Mouse (Mus musculus): Measurements from ENCODE around the gene Gm2663. TPM values are rescaled to one million over a fixed set of nuclear protein-coding genes. Genes with fewer than 3 reads are reported as not detected.
"Not testable (repeated sequence)": the region's sequence is repeated elsewhere in the genome, so short reads cannot be mapped to it uniquely, and the experiment has no call there.

The Gm2663 gene
- polyA plus RNA-seq, 1 experiment from 2014 or later: not detected

GRCm38 (mm10) chr6:41019140-41019539, 19.9 kb upstream of the Gm2663 start:
- Histone ChIP-seq H3K36me3 (no peaks in the 10 kb centered on the region), H3K4me2 (no peak overlapping the region), H3K4me1 (replicated peaks) (no peaks in the 10 kb centered on the region), H3K4me3 (no peak overlapping the region), H3K9ac (no peak overlapping the region), H3K27me3 (no peaks in the 10 kb centered on the region), H3K9me3 (no peaks in the 10 kb centered on the region), H3K27ac (replicated peaks) (no peak overlapping the region)
- 88% methylated on average over 2 of the region's 2 CpGs for WGBS
- no peak for ATAC-seq (ENCODE audit: low FRiP score, low read depth)

GRCm38 (mm10) chr6:41018629-41019028, 19.4 kb upstream of the Gm2663 start:
- no peak for ATAC-seq (ENCODE audit: low FRiP score, low read depth)
- no peak overlapping the region for H3K27ac ChIP-seq (replicated peaks)

GRCm38 (mm10) chr6:41015065-41015464, 15.8 kb upstream of the Gm2663 start:
- WGBS: 60% methylated on average over 4 of the region's 4 CpGs
- Histone ChIP-seq H3K9me3 (no peaks in the 10 kb centered on the region), H3K27me3 (no peaks in the 10 kb centered on the region), H3K27ac (replicated peaks) (no peak overlapping the region), H3K36me3 (no peaks in the 10 kb centered on the region), H3K4me1 (replicated peaks) (no peaks in the 10 kb centered on the region), H3K9ac (no peak overlapping the region), H3K4me3 (no peak overlapping the region), H3K4me2 (no peak overlapping the region)
- ATAC-seq (ENCODE audit: low FRiP score, low read depth): no peak

More at GRCm38 (mm10) chr6:41018629-41019028, 19.4 kb upstream of the Gm2663 start:
- Histone ChIP-seq H3K4me1 (replicated peaks) (no peaks in the 10 kb centered on the region), H3K36me3 (no peaks in the 10 kb centered on the region), H3K9ac (no peak overlapping the region), H3K4me2 (no peak overlapping the region), H3K27me3 (no peaks in the 10 kb centered on the region), H3K4me3 (no peak overlapping the region), H3K9me3 (no peaks in the 10 kb centered on the region)
- 83% methylated on average over 2 of the region's 2 CpGs for WGBS

GRCm38 (mm10) chr6:40964454-40964853, 34.8 kb downstream of the Gm2663 start, which contains the start of gene 1810009J06Rik:
Gene 1810009J06Rik (plus strand): TSS chr6:40964754.
- not testable (repeated sequence) for H3K36me3 ChIP-seq; ATAC-seq (ENCODE audit: low FRiP score, low read depth); H3K9me3 ChIP-seq; H3K9ac ChIP-seq; H3K4me3 ChIP-seq; H3K4me1 ChIP-seq (replicated peaks); H3K4me2 ChIP-seq; H3K27ac ChIP-seq (replicated peaks); H3K27me3 ChIP-seq
- 98% methylated on average over 2 of the region's 2 CpGs for WGBS

- no peaks in the 10 kb centered on the region for H3K4me1 ChIP-seq (replicated peaks)
- ATAC-seq (ENCODE audit: low FRiP score, low read depth): no peak
- no peaks in the 10 kb centered on the region for H3K27me3 ChIP-seq
- no peak overlapping the region for H3K9ac ChIP-seq
- H3K4me3 ChIP-seq: no peak overlapping the region
- no peak overlapping the region for H3K4me2 ChIP-seq
- no peaks in the 10 kb centered on the region for H3K9me3 ChIP-seq
- no peaks in the 10 kb centered on the region for H3K36me3 ChIP-seq
- no peak overlapping the region for H3K27ac ChIP-seq (replicated peaks)
- 72% methylated on average over 2 of the region's 2 CpGs for WGBS
Measured at GRCm38 (mm10) chr6:40953716-40954115, 45.6 kb downstream of the Gm2663 start.

GRCm38 (mm10) chr6:40951770-40952169, 47.5 kb downstream of the Gm2663 start, which contains the start of gene Gm4744:
Gene Gm4744 (minus strand): TSS chr6:40951870.
- Histone ChIP-seq H3K27ac (replicated peaks) (no peak within 1 kb of the TSS), H3K27me3 (no peaks in the 10 kb centered on the region), H3K4me2 (no peak within 1 kb of the TSS), H3K9me3 (no peaks in the 10 kb centered on the region), H3K4me3 (no peak within 1 kb of the TSS), H3K36me3 (no peaks in the 10 kb centered on the region), H3K9ac (no peak within 1 kb of the TSS), H3K4me1 (replicated peaks) (no peaks in the 10 kb centered on the region)
- no peak for ATAC-seq (ENCODE audit: low FRiP score, low read depth)

Other genes with a start within 250 kb of the Gm2663 start
- gene Moxd2, start 112.0 kb downstream of the Gm2663 start, polyA plus RNA-seq (2015; fragmentation: Nextera tagmentation; extraction: Ambion mirVana): not detected in 2 replicates
- gene Prss58, start 99.1 kb downstream of the Gm2663 start, polyA plus RNA-seq (2015; fragmentation: Nextera tagmentation; extraction: Ambion mirVana): not detected in 2 replicates
- not detected in 2 replicates for gene 1700074P13Rik, start 58.9 kb downstream of the Gm2663 start, polyA plus RNA-seq (2015; fragmentation: Nextera tagmentation; extraction: Ambion mirVana)
- gene Gm4744, start 47.6 kb downstream of the Gm2663 start, polyA plus RNA-seq (2015; fragmentation: Nextera tagmentation; extraction: Ambion mirVana): not detected in 2 replicates
- not detected in 2 replicates for gene 1810009J06Rik, start 34.7 kb downstream of the Gm2663 start, polyA plus RNA-seq (2015; fragmentation: Nextera tagmentation; extraction: Ambion mirVana)
- gene 2210010C04Rik, start 36.0 kb upstream of the Gm2663 start, polyA plus RNA-seq (2015; fragmentation: Nextera tagmentation; extraction: Ambion mirVana): not detected in 2 replicates